11 mouse cellular contexts compared by ENCODE assay signal in genomic region chr5:3405102-3405501, GRCm38 (mm10).
DNase-seq lines count a peak whose midpoint lies in the region; ATAC-seq and TF ChIP-seq lines count a peak whose summit lies in the region.
"Had no signal": no experiment of that assay in that cellular context is flagged by ENCODE, and none has a peak within 500 bp of the region (broad histone marks: within the 10 kb centered on the region; RNA-seq: fewer than 3 reads in every experiment).

No protein-coding gene starts in this region.

- 8% methylated on average over 6 of the region's 6 CpGs for WGBS in forebrain, embryonic 15.5 days
- WGBS in forebrain, embryonic 10.5 days = 68% methylated on average over 6 of the region's 6 CpGs
- WGBS in forebrain, postnatal 0 days = 14% methylated on average over 6 of the region's 6 CpGs
- 58% methylated on average over 6 of the region's 6 CpGs for WGBS in stomach, postnatal 0 days

- H3K4me3 ChIP-seq in forebrain, embryonic 15.5 days = no peak overlapping the region
- H3K4me3 ChIP-seq in forebrain, embryonic 10.5 days = no peak overlapping the region
- H3K4me3 ChIP-seq in forebrain, postnatal 0 days (ENCODE audit: low read depth, low read length) = no peak overlapping the region
- H3K4me3 ChIP-seq in stomach, postnatal 0 days (ENCODE audit: low read depth, low read length) = no peak overlapping the region

- H3K4me1 ChIP-seq in forebrain, embryonic 15.5 days = peaks cover 19% of the 10 kb centered on the region
- peaks cover 9% of the 10 kb centered on the region for H3K4me1 ChIP-seq in forebrain, embryonic 10.5 days
- H3K4me1 ChIP-seq in forebrain, postnatal 0 days (ENCODE audit: insufficient read depth) = no peaks in the 10 kb centered on the region
- H3K4me1 ChIP-seq in stomach, postnatal 0 days (replicated peaks; ENCODE audit: control insufficient read depth, insufficient read depth) = no peaks in the 10 kb centered on the region

- TF ChIP-seq CTCF in forebrain, postnatal 0 days (IDR thresholded peaks at IDR 0.05; ENCODE audit: low read depth) = no peak
- TF ChIP-seq CTCF in stomach, postnatal 0 days (IDR thresholded peaks at IDR 0.05; ENCODE audit: low read depth) = no peak

- H3K4me2 ChIP-seq in forebrain, embryonic 15.5 days (replicated peaks) = no peak overlapping the region
- no peak overlapping the region; the same call in 1 of the 2 replicates for H3K4me2 ChIP-seq in forebrain, postnatal 0 days (ENCODE audit: low read depth)
- no peak overlapping the region for H3K4me2 ChIP-seq in stomach, postnatal 0 days (replicated peaks; ENCODE audit: low read depth)
- H3K4me2 ChIP-seq: heart, embryonic 11.5 days had no signal

- no peaks in the 10 kb centered on the region for H3K36me3 ChIP-seq in forebrain, embryonic 15.5 days
- H3K36me3 ChIP-seq in forebrain, embryonic 10.5 days (replicated peaks) = no peaks in the 10 kb centered on the region
- H3K36me3 ChIP-seq in forebrain, postnatal 0 days (ENCODE audit: insufficient read depth) = no peaks in the 10 kb centered on the region
- no peaks in the 10 kb centered on the region for H3K36me3 ChIP-seq in stomach, postnatal 0 days (ENCODE audit: control insufficient read depth, insufficient read depth, low read length)

- no peak for TF ChIP-seq EP300 in stomach, postnatal 0 days (optimal IDR thresholded peaks at IDR 0.05)

- H3K27me3 ChIP-seq in forebrain, embryonic 15.5 days = no peaks in the 10 kb centered on the region
- no peaks in the 10 kb centered on the region for H3K27me3 ChIP-seq in forebrain, embryonic 10.5 days (ENCODE audit: poor library complexity, severe bottlenecking)
- no peaks in the 10 kb centered on the region for H3K27me3 ChIP-seq in forebrain, postnatal 0 days (ENCODE audit: insufficient read depth, low read length)
- H3K27me3 ChIP-seq in stomach, postnatal 0 days (ENCODE audit: control insufficient read depth, insufficient read depth, low read length) = no peaks in the 10 kb centered on the region

- peak; percentile 58 for ATAC-seq in forebrain, embryonic 15.5 days (replicated peaks)
- ATAC-seq in forebrain, postnatal 0 days = peak; percentile 32; the same call in 1 of the 2 replicates
- no peak for ATAC-seq in megakaryocyte-erythroid progenitor cell, adult 5-6 weeks (replicated peaks; ENCODE audit: low FRiP score, low TSS enrichment, poor library complexity, severe bottlenecking)
- no peak for ATAC-seq in stomach, postnatal 0 days (ENCODE audit: low FRiP score, low TSS enrichment)

- no peak overlapping the region for H3K9ac ChIP-seq in forebrain, embryonic 15.5 days (replicated peaks)
- no peak overlapping the region for H3K9ac ChIP-seq in forebrain, postnatal 0 days
- no peak overlapping the region for H3K9ac ChIP-seq in stomach, postnatal 0 days (ENCODE audit: low read length)

- no peaks in the 10 kb centered on the region for H3K9me3 ChIP-seq in forebrain, embryonic 15.5 days
- H3K9me3 ChIP-seq in forebrain, embryonic 10.5 days = no peaks in the 10 kb centered on the region
- no peaks in the 10 kb centered on the region for H3K9me3 ChIP-seq in forebrain, postnatal 0 days (ENCODE audit: low read length)
- no peaks in the 10 kb centered on the region for H3K9me3 ChIP-seq in stomach, postnatal 0 days (ENCODE audit: control insufficient read depth, low read length)

- no peak for DNase-seq in forebrain, embryonic 10.5 days (ENCODE audit: extremely low spot score, low spot score)
- peak; percentile 60 to 69 for DNase-seq in right cerebral cortex, postnatal 10 days (ENCODE audit: low spot score in 2 of 2)
- no peak for DNase-seq in right cerebral cortex, postnatal 25 days
- DNase-seq in forebrain, postnatal 0 days = peak; percentile 63
- no peak for DNase-seq in left cerebral cortex, adult 8-10 months (ENCODE audit: low spot score in 2 of 2)
- DNase-seq in stomach, postnatal 0 days (ENCODE audit: low spot score) = no peak
- DNase-seq: kidney, adult 18-20 months; lung, postnatal 4 days had no signal

- H3K27ac ChIP-seq in forebrain, embryonic 15.5 days (replicated peaks) = peak overlapping the region; percentile 58
- no peak overlapping the region for H3K27ac ChIP-seq in forebrain, embryonic 10.5 days
- H3K27ac ChIP-seq in forebrain, postnatal 0 days (ENCODE audit: low read depth, low read length) = no peak overlapping the region
- no peak overlapping the region for H3K27ac ChIP-seq in stomach, postnatal 0 days (replicated peaks)

Comparison
In these comparisons a context has a peak if more than half of its experiments do, and no peak if none do; other contexts are left out.
1. DNase-seq: peak in right cerebral cortex, postnatal 10 days (2 of 2) and forebrain, postnatal 0 days (single experiment); none in forebrain, embryonic 10.5 days (single experiment), right cerebral cortex, postnatal 25 days (single experiment), left cerebral cortex, adult 8-10 months (0 of 2) and stomach, postnatal 0 days (single experiment).
2. ATAC-seq: peak in forebrain, embryonic 15.5 days (single experiment) and forebrain, postnatal 0 days (single experiment); none in megakaryocyte-erythroid progenitor cell, adult 5-6 weeks (single experiment) and stomach, postnatal 0 days (single experiment).